Mouse (Mus musculus) CD4-positive helper T cell, adult 2 months (primary cell): ENCODE results near the gene Ppfia4.
"Not testable (repeated sequence)": the region's sequence is repeated elsewhere in the genome, so short reads cannot be mapped to it uniquely, and the experiment has no call there.

Experiments
- DNase-seq: peaks from one replicate; pipeline ENCODE4 v3.0.0-alpha.2; 2012; ENCODE audit warnings: low read depth, missing footprints, low spot score

Gene Ppfia4

DNA sequence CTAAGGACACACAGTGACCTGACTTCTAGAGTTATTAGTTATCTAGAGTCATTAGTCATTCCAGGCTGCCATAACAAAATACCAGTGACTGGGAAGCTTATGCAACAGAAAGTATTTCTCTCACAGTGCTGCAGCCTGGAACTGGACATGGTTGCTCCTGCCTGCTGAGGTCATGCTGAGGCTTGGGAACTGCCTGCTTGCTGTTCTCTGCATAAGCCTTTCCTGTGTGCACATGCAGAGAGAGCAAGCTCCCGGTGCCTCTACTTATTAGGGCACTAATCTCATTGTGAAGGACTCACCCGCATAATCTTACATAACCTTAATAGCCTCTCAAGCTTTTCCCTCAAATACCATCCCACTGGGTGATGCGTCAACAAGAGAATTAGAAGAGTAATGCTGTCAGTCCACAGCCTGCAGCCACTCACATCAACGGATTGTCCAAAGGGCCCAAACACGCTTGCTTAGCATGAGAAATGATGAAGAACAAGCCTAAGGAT, 59.9 kb downstream of the Ppfia4 start:
- DNase-seq = no peak

DNA sequence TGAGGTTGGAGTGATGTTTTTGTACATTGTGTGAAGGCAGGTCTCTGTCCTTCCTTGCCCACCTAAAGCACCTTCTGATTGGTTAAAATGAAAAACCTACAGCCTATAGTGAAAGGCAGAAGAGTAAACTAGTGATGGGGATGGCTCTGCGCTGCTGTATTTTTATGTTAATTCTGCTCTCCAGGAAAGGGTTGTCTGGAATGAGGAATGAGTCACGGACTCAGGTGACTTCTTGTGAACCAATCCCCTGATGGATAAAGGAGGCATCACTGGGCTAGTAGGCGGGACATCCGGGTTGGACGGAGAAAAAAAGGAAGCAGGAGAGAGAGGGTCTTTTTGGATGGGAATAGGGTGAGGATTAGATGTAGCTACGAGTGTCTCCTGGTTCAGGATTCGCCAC, 62.7 kb downstream of the Ppfia4 start:
- no peak for DNase-seq

DNA sequence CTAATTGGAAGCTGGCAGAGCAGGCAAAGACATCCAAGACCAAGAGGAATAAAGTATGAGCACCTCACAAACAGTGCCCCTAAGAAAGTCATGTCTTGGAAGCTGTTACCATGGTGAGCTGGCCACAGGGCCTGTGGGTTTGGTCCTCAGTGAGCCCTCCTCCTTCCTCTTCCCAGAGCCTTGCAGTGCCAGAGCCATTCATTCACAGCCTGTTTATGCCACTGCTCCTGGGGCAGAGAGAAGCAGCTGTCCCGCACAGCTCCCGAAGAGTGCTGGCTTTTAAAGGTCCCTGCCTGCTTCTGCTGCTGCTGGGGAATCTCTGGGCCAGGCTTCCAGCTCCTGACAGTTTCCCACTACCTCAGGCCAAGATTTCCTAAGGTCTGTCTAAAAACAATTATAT, 66.9 kb downstream of the Ppfia4 start:
- no peak for DNase-seq

DNA sequence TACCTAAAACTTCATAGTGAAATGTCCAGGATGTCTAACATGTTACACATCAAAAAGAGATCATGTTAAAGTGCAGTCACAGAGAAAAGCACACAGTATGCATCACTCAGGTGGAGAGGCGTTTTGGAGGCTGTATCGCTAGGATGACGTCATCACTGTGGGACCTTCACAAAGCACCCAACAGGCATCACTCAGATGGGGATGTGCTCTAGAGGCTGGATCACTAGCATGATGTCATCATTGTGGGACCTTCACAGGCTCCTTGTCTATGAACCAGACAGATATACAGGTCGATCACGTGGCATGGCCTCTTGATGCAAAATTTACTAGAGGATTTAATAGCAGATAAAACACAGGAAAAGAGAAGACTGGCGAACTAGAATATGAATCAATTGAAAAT, 68.4 kb downstream of the Ppfia4 start:
- no peak for DNase-seq

DNA sequence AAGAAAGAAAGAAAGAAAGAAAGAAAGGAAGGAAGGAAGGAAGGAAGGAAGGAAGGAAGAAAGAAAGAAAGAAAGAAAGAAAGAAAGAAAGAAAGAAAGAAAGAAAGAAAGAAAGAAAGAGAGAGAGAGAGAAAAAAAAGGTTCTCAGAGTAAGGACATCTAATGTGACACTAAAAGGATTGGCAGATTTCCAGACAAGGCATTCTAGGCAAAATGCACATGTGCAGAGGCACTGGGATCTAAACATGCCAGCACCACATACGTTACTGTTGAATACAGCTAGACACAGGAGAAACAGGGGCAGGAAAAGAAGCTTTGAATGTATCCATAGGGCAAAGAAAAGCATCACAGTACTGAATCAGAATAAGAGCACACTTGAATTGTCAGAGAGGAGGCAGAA, 83.0 kb downstream of the Ppfia4 start:
- not testable (repeated sequence) for DNase-seq
